Mouse (Mus musculus) activated CD4-positive, CD25-positive, alpha-beta regulatory T cell, adult 9 weeks (primary cell): Measurements from ENCODE around the gene Slc36a4. TPM values are rescaled to one million over a fixed set of nuclear protein-coding genes. Genes with fewer than 3 reads are reported as not detected.

ENCODE experiments used
- polyA plus RNA-seq: library from polyadenylated mRNA; unstranded; fragments of 100-300 nt; shearing (Covaris generic); gene quantifications from one replicate; pipeline ENCODE4 v1.2.1, GENCODE M21; 2017

Gene Slc36a4
- 12.6 TPM for polyA plus RNA-seq

DNA sequence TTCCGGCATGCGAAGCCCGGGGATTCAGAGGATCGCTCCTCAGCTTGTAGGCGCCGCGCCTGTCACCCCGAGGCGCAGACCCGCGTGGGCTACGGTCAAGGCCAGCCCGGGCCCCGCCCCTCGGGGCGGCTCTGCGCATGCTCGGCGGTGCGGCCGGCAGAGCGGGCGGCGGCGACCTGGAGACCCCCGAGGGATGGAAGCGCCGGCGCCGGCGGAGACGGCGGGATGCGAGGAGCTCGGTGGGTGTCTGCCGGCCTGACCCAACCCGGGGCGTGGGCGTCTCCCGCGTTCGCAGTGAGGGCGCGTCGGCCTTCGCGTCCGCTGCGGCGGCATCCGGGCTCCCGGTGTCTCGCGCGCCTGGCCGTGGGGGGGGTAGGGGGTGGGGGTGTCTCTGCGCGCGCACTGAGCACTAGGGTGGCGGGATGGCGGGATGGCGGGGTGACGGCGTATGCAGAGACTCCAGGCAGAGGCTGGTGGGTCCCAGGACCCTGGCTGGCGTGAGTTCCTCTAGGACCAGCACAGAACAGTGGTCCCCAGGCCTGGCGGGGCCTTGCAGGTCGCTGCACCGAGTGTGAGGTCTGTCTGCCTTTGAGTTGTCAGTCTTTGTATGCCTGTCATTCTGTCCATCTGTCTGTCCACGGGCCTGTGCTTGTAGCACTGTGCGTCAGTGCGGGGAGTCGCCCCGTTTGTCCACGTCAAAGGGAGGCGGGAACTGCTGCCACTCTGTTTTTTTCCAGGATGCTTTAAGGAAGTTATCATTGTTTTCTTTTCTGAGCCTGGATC, at the start of gene Slc36a4:
Gene Slc36a4 (plus strand): TSS at position 140 of the 783 bp plus-strand sequence.

Other genes with a start within 250 kb of the Slc36a4 start
- 36.7 TPM for gene Smco4, start 216.3 kb upstream of the Slc36a4 start, polyA plus RNA-seq
- 0.10 TPM for gene Deup1, start 81.8 kb upstream of the Slc36a4 start, polyA plus RNA-seq
- gene Mtnr1b, start 164.8 kb downstream of the Slc36a4 start, polyA plus RNA-seq, result not detected